Mouse (Mus musculus) spleen, postnatal 36 days (tissue): ENCODE measurements at regions not wholly inside any gene's neighbourhood (a gene's known extent, or its start where the extent isn't known, plus 50 kb on each side); places are given as distances from the start of the nearest gene placed in this dataset.

ENCODE experiments used
- DNase-seq, 2 experiments: peaks; one replicate each; pipeline ENCODE4 v3.0.0; 2022; ENCODE audit warnings: low spot score in 2 of 2, mixed read lengths in 1 of 2

DNA sequence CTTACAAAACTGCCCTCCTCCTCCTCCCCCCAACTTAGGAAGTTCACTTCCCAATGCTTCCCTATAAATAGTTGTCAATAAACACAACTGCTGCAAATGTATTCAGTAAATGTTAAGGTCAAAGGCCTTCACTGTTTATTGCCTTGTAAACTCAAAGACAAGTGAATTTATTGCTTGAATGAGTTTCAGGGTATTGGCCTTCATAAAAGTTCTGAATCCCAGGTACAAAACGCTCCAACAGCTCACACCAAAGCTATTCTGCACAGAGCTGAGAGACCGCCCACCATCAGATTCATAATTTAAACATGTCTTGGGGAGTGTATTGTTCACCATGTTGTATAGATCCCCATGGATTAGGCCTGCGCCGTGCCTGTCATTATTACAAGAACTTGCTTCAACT lies 53.9 kb upstream of the Cdkn3 start:
- no peak for DNase-seq

DNA sequence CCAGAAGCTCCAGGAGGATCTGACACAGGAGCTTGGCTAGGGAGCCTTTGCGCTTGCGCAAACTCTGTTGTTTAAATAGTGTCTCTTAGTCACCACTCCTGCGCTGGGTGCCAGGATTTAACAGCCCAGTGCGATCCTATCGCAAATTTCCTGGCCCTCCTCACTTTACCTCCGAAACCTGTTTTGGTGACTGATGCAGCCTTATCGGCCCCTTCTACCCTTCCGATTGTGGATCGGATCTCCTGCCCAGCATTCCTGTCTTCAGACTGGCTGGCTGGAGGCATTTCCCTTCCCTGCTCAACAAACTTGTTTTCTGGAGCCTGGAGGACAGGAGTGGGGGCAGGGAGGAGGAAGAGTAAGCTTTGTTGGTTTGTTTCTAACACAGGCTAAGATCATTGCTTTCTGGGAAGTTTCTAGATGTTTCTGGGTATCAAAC lies 56.0 kb upstream of the Cdkn3 start:
- DNase-seq: no peak

DNA sequence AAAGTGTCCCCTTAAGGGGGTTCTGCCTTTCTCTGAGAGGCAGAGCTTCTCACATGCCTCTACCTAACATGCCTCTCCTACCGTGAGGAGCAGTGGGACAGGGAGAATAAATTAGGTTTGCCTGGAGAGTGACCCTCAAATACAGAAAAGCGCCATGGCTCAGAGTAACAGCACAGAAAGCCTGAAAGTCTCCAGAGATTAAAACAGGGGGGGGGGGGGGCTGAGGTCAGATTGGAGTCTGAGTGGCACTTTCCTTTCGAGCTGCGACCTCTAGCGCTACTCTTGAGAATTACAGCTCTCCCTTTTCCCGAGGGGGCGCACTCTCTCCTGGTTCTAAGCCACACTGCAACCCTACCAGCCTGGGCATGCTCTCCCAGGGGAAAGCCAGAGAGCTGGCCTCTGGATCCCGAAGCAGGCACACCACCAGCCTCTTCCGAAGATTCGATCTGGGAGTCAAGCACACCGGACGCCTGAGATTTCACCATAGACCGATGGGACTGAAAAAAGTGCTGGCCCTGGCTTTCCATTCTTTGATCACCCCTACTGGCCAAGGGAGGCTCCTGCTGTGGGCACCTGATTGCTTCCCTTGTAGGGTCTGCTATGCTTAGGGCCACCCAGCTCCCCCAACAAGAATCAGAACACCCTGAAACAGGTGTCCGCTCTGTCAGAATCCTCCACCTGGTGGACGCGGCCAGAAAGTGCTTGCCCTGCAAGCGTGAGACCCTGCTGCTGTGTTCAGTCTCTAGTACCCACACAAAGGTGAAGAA lies 57.5 kb upstream of the Cdkn3 start:
- no peak for DNase-seq

DNA sequence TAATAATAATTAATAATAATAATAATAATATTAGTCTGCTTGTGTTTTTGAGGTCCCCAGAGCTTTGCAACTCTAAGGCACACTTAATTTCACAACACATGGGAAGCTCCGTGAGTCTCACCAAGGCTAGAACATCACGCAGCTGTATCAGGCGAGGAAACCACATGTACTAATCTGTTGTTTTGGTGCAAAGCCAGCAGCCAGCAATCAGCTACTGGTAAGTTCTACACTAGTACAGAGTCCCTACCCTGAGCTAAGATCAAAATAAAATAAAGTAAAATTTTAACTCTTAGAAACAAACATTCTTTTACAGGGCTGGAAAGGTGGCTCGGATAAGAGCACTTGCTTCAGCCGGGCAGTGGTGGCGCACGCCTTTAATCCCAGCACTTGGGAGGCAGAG lies 67.8 kb upstream of the Cdkn3 start:
- no peak for DNase-seq

DNA sequence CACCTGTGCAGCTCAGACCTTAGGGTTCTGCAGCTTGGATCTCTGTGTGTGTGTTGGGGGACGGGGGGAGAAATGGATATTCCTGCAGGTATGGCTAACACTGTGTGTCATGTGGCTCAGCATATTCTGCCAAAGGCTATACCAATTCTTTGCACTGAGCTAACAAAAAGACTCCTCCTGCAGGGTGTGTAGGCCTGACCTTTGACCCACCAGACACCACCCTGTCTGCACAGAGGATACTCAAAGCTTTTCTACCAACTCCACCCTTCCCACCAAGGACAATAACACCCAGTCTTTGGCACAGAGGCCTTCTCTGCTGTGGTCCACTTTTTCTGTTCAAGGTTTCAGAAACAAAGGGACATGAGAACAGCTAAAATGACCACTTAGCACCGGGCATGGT lies 68.3 kb upstream of the Cdkn3 start:
- DNase-seq: no peak

DNA sequence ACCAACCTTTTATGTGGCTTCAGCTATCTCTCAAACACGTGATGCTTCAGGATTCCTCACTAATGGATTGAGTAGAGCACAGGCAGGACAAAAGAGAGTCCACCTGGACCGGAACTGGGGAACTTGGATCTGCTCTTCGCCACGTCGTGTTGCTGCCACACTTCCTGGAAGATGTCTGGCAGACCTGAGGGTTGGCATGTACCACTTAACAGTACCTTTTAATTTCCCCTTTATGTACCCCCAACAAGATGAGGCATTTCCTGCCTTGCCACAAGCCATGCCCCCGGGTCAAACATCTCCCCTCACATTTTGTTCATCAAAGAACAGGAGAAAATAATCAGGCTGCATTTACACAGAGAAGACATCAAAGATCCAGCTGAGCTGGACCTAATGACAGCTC lies 77.6 kb upstream of the Cdkn3 start:
- DNase-seq: no peak

DNA sequence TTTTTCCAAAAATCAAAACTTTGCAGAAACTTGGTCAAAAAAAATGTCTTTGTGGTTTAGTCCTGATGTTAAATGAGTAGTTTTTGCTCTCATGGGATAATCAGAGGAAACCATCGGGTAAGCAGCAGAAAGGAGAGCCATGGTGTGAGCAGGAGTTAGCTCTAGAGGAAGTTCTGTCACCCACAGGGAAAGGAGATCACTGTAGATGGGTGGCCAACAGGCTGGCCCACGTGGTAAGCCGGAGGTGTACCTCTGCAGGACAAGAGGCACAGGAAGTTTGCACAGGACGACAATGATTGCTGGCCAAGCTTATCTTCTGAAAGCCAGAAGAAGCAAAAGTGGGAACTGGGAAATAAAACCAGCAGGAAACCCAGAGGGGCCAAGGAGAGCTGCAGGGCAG lies 81.4 kb upstream of the Cdkn3 start:
- DNase-seq: no peak

DNA sequence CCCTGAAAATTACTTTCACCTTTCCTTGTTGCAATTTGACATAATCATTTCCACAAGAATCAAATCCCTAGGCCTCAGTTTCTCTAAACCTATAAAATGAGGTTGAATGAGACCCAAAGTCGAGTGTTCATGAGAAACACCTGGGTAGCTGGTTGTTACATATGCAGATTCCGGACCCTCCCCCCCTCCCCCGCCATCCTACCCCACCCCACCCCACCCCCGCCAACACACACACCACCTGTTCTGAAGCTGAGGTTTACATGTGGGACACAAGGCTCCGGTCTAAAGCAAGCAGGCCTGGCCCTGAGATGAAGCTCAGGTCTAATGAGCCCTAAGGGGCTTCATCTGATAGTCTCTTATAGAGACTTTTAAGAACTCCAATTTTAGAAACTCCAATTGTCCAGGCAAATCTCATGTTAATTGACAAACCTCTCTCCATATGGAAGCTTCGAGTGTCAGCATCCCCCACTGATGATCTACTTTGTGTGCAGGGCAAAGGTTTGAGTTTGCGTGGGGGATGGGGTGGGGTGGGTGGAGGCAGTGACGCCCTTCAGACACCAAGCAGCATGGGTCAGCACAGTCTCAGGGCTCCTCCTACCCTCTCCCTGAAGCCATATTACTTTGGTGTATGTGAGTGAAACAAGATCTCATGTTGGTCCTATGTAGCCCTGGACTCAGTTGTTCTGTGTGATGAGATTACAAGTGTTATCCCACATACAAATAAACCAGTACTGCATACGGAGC lies 88.7 kb upstream of the Cdkn3 start:
- no peak for DNase-seq

DNA sequence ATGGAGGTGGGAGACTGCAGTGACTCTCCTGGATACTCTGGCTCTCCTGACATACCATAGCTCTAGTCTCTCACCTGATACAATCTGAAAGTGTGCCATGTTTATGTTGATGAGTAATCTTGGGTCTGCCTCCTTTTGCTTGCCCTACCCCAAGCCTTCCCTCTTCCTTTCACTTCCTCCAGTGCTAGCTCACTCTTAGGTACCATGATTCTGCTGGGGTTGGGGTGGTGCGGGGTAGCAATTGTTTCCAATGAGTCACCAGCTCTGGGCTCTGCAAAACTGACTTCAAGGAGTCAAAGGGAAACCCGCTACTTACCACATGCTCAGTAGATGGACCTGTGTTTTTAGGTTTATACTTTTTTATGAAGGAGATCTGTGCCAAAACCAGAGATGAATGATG lies 89.3 kb upstream of the Cdkn3 start:
- no peak for DNase-seq

DNA sequence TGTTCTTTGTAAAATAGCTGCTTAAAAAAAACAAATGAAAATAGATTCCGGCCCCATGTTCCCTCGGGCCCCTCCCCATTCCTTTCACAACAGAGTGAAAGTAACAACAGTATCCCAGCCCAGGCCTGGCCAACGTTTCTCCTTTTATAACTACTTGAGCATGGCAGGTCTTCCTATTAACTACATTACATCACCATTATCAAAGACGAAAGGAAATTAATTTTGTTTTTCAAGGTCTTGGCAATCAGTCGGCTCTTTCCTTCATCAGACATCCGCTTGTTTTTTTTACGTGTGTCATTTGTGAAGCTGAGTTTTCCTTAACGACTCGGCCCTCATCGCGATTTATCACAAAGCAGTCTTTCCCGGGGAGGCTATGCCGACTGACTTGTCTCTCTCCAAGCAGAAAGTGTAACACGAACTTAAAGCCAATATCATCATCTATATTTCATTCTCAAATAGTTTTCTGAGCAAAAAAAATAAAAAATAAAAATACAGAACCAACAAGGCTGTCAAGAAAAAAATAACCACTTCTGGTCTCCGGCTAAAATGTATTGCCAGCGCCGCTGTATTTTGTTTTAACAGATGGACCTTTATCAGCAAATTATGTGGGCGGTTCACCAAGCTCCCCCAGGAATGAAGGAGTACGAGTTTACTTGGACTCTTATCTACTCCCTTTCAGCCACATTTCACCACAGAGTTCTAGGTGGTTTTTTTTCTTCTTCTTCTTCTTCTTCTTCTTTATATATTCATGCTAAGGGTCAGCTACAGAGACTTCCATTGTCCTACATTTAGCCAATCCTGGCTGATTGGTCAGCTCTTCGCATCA lies 89.9 kb upstream of the Cdkn3 start:
- DNase-seq: no peak

DNA sequence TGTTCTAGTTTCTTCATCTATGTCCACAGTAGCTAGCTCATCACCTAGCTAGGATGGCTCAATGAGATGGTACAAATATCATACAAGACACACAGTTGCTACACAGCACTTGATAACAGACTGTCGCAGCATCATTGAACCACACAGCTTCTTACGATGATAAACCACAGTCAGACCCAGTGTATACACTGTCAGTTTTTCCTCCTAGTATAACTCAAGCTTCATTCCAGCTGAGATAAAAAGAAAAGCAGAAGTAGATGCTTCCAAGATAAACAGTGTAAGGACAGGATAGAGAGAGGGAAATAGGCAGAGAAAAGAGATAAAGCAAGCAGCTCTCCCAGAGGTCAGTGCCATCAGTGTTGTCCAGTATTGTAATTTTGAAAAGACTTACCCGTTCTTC lies 92.1 kb upstream of the Cdkn3 start:
- DNase-seq: no peak

DNA sequence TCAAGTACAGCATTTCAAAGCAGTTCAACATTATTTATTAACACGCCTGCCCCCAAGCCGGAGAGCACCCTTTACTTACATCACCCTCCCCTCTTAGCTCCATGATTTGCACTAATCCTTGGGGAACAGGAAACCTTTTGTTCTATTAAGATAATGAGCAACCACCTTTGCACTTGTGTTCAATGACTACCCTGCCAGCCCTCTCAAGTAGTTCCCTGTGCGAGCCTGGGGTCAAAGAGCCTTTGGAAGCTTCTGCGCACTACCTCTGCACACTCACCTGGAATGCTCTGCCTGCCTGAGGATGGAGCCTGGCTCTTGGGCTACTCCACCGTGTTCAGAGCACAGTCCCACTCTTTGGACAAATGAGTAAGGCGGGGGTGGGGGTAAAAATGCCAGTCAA lies 96.0 kb upstream of the Cdkn3 start:
- no peak for DNase-seq

DNA sequence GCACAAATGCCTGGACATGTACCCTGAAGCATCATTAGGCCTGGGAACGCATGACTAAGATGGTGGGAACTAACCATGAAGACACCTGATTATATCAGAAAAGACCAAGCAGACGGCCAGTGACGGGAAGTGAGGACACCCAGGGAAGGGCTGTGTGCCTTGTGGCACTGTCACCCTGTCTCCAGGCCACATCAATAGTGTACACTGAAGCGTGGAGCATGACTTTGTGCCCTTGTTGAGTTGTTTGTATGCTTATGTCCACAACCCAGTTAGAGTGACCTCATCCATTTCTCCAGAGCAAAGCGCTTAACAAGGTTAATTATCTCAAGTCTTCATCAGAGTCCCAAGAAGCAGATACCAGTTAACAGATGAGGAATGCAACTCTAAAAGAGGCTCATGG lies 96.8 kb upstream of the Cdkn3 start:
- DNase-seq: no peak

DNA sequence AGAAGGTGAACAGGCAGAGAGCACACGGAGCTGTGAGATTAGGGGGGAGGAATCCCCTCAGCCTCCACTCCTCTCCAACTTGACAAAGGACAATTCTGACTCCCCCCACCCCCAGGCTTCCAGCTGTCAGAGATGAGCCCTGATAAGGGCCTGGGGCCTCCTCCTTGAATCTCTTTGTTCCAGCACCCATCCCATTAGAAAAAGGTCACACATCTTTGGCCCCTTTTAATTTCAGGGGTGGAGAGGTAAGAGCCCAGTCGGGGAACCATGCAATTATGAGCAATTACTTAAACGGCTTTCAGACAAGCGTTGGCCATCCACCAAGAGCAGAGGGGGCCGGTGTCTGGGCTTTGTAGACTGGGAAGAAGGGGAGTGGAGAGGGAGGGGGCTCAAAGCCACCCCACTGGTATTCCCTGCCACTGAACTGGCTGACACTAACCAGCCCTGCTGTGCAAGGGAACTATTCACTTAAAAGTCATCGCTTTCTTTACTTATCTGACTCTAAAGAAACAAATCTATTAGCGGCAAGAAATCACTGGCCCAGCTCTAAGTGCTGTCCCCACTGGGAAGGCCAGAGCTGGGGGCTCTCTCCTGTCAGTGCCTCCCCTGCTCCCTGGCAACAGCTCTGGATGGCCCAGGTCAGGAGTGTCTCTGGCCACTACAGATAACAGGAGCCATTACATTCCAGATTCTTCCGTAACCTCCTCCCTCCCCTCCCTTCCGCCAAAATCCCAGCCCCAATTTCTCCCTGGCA lies 98.4 kb upstream of the Cdkn3 start:
- no peak for DNase-seq

DNA sequence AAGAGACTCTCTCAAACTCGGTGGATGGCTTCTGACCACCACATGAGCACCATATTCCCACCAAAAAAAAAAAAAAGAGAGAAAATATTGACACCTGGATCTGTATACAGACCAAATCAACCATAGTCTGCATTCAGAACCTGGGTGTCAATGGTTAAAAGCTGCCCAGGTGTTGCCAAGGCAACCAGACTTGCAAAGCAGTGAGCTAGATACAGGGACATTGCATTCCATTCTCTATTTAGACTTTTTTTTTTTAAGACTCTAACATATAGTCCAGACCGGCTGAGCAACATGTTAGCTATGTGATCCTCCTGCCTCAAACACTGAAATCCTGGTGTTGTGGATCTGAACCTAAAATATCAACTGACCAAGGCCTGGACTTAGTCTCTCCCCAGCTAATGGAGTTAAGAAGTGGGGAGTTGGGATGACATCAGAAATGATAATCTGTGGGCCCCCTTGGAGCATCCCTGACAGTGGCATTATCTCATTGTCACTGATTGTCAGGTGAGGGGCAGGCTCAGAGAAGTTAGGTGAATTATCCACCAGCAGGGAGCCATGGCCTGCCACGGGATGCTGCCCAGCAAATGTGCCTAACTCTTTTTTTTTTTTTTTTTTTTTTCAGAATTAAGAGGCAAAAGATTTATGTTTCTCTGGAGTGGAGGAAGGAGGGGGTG lies 99.1 kb upstream of the Cdkn3 start:
- no peak for DNase-seq

DNA sequence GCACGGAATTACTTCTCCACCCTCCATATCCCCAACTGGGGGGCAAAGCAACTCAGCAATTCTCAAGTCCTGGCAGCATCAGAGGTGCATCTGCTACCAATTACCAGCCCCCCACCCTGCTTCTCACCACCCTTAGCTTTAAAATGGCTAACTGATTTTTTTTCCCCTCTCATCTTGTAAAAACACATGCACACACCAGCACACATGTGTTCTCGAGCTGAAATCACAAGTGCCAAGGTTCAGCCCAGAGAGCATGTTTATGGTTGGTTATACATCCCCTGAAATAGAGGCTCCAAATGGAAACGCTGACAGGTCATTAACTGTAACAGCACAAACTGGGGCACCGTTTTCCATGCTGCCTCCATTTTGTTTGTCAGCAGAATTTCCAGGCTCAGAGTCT lies 101.0 kb upstream of the Cdkn3 start:
- no peak for DNase-seq

DNA sequence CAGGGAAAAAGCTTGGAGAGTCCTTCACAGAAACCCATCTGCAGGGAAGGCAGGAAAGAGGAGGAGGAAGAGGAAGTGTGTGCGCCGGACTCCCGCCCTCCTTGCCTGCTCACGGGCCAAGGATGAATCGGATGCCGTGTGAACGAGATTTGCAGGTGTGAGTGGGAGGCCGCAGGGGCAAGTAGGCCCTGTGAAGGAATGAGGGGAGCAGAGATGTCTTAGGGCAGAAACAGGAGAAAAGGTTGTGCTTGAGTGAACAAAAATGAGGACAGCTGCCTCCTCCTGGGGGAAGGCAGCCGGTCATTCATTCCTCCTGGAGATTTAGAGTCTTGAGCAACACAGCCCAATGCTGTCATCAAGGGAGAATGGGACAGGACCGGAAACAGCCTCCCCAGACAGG lies 104.1 kb upstream of the Cdkn3 start:
- no peak for DNase-seq

DNA sequence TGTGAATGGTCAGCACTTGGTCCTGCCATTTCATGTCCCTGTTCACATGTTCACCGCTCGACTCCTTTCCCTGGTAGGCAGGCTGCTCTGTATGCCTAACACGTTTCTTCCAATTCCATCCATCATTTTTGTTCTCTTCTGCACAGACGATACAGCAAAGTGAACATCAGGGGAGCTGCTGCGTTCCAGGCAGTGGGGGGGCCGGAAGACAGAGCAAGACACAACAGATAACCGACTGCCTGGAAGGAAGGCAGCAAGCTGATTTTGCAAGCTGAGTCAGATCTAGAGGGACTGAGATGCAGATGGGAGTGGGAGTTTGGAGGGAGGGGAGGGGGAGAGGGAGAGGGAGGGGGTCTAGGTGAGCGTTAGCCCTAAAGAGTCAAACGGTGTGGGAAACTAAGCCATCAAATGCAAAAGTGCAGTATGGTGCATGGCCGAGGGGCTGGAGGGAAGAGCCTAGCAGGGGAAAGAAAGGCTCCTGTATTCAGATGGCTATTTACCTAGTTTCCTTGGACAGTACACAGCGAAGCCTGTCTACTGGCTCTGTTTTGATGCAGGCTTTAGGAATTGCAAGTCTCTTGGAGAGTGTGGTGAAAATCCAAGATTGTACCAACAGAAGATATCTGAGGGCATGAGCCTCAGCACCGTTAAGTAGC lies 112.9 kb upstream of the Cdkn3 start:
- DNase-seq: no peak

DNA sequence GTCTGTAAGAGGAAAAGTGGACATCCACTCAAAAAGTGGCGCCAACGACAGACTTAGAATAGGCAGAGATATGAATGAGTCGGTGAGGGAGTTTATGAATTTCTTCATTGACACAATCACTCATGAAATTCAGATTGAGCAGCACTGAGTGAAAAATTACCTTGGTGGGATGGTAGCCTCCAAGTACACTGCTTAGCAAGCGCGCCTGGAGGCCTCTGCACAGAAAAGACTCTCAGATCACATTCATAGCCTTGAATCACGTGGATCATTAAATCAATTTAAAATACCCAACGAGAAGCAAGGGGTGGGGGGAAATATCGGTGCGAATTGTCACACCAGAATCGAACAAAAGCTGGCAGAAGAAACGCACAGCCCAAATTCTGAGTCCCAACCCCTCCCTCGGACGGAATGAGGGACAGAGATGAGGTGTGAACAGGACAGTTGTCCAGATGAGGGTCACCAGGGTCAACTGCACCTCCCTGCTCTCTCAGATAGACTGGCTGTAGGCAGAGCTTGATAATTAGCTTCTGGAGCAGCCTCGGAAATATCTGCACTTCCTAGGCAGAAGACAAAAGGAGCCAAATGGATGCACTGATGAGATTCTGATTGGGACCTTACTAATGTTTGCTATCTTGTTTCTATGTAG lies 113.5 kb upstream of the Cdkn3 start:
- DNase-seq: no peak

DNA sequence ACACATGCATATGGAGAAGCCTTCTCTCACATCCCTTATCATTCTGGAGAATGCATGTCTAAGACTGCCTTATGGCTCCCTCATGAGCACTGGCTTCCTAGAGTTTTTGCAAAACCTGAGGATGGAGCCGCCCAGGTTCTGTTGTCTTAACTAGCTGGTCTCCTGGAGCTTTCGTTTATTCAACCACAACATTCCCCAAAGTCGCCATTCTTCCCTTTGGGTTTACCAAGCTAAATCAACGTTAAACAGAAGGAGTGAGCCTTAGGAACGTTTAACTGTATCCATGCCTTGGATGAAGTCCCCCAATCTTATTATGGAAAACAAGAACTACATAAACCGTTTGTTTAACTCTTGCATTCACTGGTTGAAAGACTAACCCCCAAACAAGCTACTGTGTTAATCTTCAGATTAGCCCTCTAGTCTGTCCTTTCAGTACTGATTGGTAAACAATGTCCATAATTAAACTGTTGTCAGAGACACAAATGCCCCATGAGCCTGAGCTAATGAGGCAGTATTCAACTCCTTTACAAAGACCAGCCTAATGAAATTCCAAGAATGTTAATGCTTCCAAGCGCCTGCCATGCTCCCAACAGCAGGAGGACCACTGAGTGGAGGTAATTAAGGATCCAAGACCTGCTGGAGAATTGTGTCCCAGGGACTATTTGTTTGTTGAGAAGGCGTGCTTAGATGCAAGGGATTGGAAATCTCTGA lies 121.1 kb upstream of the Cdkn3 start:
- DNase-seq: no peak
